Mouse (Mus musculus) common myeloid progenitor, adult 5-6 weeks (primary cell): ENCODE measurements around the gene Nrap. TPM values are rescaled to one million over a fixed set of nuclear protein-coding genes. Genes with fewer than 3 reads are reported as not detected.

ENCODE experiments used
- ATAC-seq: replicated peaks from 2 replicates; pipeline ENCODE4 v1.8.0; 2016; ENCODE audit warnings: low read depth, mild to moderate bottlenecking, moderate TSS enrichment, inconsistent platforms; ENCODE audit not compliant: poor library complexity, severe bottlenecking
- total RNA-seq: library from RNA; stranded (forward); fragments of 200-1000, 187-1606 nt; gene quantifications from 2 replicates; pipeline ENCODE4 v1.2.3, GENCODE M21; 2017

The Nrap gene
- total RNA-seq, 1 experiment from 2014 or later = 0.91 TPM

DNA sequence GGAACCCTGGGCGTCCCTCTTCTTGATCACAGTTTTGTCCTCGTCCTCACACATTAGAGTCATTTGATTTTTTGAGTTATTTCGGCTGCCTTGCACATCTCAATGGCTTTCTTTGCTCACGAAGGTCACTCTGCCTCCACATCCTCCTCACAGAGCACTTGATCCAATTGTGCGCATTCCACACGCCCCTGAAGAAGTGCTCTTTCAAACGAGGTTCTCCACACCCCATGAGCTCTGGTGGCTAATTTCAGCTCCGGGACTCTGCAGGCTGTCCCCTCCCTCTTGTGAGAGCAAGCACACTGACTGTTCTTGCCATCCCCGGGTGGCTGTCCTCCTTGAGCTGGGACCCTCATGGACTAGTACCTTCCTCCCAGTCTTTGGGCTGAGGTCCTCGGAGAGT, 64.2 kb downstream of the Nrap start:
- ATAC-seq = no peak

DNA sequence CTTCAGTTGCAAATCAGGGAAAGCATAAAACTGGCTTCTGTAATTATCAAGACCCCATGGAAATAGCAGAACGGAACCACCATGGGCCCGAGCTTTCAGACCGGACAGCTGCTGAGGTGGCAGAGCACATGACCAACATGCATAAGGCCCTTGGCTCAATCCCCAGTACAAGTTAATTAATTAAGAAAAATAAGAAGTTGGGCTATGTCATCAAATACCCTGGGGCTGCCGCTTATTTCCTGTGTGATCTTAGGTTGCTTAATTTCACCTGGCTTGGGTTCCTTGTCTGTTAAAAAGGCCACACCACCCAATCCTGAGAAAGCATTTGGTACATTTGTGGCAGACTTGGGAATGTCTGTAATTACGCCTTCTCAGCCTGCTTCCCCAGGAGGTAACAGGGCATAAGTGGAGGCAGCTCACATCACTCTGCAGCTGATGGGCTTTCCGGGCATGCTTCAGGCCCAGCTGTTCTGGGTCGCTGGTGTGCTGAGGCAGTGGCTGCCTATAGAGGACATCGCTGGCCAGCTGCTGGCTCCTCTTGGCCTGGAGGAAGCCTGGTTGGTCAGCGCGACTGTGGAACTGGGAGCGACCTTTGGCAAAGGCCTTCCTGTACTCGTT, 68.4 kb downstream of the Nrap start:
- ATAC-seq = no peak

DNA sequence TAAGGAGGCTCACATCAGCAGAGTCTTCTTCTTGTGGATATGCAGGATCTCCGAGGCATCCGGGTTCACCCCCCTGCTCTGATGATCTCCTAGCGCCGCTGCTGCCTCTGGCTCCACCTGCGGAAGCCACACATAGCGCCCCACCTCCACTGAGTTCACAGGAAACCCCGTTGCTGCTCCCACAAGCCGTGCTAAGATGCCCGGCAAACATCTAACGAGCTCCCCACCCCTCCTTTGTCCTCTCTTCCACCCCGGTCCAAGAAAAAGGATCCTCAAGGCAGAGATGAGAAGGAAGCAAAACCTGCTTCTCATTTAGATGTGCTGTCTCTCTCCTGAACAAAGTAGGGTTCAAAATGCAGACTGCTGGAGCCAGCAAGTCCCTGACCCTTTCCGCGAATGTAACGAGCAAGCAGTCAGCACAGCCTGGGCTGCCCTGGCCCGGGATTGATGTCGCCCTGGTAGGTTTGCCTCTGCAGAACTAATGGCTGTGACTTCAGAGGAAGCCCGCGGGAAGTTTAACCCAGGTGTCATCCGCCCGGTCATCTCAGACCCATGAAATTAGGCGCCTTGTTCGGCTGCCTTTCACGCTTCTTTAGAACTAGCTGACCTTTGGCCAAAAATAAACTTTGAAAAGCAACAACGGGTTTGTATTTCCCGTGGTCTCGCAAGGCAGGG, 69.5 kb downstream of the Nrap start:
- 0 out of 2 replicates have a peak, but pooled peaks have one; percentile 43 for ATAC-seq

DNA sequence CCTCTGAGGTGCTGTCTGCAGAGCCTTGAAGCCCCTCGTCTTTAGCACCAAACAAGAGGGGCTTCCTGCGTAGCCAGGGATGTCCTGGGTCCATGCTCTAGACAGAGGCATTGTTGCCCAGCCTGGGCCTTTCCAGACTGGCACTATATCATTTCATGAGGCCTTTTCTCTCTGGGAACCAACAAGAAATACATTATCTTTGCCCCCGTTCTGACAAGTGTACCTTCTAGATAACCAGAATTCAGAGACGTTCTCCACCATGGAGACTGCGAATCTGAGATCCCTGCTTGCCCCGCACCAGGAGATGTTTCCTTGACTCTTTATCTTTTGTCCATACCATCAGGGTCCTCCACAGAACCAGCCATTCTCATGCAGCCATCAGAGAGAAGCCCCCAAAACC, 70.2 kb downstream of the Nrap start:
- 0 out of 2 replicates have a peak, but pooled peaks have one; percentile 4 for ATAC-seq

DNA sequence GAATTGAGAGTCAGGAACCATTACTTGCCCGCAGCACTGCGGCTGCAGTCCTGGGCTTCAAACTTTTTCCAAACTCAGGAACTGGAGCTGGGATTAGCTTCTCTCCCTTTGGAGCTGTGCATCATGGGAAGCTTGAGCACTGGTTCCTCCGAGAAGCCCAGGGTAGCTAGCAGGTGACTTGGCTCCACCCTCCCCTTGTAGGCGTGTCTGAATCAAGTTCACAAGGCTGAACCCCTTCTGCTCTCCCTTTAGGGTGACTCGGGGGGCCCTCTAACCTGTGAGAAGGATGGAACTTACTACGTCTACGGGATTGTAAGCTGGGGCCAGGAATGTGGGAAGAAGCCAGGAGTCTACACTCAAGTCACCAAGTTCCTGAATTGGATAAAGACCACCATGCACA, 70.6 kb downstream of the Nrap start:
- no peak for ATAC-seq

DNA sequence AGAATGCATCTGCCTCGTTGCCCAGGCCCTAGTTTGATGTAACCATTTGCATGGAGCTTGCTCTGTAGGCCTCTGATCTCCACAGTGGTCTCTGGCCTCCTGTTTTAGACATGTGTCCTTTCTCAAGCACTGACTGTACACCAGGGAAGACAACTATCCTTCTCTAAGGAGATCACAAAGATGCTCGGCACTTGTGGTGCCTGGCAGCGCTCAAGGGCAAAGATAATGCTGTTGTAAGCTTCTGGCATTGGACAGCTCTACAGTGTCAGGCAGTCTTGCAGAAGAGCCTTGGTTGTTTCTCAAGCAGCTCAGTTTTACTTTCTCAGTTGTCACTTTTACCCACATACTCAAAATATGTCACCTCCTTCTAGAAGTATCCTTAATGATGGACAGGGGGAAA, 73.3 kb downstream of the Nrap start:
- ATAC-seq = no peak

DNA sequence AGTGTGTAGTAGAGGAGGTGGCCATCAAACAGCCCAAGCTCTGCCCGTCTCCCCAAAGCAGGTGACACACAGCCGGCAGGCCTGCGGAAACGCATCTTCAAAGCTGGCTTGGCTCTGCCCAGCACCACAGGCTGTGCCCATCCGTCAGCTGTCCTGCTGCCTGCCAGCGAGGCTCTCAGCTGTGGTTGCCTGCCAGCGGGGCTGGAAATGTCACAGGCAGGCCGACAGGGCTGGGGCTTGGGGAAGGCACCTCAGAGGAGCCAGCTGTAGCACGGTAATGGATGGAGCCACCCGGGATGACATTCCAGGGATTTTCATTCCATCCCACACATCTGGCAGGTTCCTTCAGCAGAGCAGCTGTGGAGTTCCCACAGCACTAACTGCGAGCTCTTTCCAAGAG, 89.0 kb downstream of the Nrap start:
- ATAC-seq = no peak

DNA sequence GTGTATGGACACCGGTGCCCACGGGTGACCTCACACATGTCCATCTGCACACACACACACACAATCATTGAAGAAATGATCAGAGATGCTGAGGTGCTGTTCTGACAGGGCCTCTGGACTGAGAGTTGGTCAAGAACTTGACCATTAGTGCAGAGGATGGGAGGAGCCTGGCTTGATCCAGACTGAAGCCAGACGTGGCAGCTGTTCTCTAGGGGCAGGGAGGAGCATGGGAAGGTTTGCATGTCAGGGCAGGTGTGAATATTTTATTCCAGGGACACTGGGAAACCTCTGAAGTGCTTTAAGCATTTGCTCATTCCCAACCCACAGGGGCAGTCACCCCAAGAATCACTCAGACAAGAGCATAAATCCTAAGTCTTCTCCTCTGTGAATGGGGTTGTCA, 92.6 kb downstream of the Nrap start:
- no peak for ATAC-seq

DNA sequence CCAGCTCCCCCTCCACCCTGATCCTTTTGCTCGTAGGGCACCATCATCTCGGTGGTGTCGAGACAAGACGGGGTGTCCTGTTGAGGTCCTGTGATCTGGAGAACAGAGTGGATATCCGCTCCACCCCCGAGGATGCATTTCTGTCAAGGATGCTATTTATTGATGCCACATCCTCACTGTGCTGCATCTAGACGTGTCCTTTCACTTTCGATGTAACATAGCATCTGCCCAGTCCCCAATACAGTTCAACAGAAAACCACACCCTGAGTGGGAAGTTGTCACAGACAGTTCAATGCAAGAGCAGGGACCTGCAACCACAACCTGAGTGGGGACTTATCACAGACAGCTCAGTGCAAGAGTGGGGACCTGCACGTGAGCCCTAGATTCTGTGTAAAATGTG, 93.2 kb downstream of the Nrap start:
- ATAC-seq = no peak

DNA sequence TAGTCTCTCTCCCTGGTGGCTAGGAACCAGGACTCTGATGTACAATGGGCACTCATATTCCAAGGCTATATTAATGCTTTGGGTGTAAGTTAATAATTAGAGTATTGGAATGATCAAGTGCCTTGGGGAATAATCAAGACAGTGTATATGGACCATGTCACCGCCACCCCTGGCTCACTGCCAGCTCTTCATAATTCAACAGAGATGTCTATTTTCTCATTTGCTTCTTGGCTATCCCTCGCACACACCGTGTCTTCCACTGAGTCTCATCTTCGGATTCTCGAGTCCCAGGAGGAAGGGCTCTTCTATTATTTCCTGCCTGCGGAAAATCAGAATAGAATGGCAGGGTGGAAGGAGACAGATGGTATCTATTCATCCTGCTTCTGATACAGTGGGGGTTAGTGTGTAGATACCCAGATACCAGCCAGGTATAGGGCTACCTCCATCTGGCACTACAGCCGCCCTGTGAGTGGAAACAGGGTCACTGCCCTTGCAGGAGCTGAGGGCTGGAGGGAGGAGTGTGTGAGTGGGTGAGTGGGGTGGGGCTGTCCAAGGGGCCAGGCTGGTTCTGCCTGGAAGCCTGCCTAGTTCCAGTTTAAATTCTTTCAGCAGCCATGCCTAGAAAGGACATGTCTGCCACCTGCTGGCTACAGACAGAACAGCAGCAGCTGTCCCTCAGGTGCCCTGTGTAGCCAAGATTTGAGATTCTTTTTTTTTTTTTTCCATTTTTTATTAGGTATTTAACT, 95.0 kb downstream of the Nrap start:
- peak; percentile 73 for ATAC-seq

DNA sequence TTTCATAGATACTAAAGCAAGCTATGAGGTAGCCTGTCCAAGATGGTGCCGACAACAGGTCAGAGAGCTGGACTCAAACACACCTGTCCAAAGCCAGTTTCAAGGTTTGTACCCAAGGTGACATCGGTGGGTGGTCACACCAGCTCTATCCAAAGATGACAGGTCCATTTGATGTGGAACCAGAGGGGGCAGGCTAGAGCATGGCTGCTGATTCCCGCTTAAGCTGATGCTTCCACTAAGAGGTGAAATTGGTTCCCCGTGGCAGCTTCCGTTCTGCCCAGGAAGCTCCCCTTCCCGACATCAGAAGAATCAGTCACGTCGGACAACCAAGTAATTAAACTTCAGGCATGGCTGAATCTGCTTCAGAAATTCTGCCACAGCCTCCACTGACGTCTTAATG, 97.5 kb downstream of the Nrap start:
- 0 out of 2 replicates have a peak, but pooled peaks have one; percentile 29 for ATAC-seq

DNA sequence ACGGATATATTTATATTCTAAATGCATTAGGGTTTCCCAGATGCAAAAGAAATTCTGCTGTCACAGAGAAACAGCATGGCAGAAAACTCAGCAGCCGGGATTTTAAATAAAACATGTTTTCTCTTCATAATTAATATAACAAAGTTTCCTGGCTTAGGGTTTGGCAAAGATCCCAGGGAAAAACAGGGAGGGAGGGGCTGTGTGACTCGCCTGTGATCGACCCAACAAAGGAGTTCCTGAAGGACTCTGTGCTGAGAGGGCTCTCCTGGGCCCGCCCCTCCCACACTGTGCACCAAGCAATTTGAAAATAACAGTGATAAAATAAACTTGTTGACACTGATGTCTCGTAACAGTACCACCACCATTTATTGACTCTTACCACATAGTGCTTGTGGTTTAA, 97.9 kb downstream of the Nrap start:
- ATAC-seq = no peak

DNA sequence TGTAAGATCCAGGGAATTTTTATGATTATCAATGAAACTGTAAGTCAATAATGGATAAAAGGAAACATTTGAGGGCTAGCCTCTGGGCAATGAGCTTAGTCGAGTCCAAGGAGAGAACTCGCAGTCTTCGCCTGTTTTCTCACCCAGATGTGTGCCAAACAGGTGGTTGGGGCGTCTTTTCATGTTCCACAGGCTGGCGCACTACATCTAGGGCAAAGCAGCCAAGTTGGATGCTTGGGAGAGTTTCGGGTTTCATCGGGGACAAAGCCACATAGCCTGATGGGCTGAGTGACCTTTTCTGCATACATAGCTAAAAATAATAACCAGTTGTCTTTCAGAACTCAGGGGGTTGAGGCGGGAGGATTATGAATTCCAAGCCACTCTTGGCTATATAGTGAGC, 100.2 kb downstream of the Nrap start:
- ATAC-seq = no peak

DNA sequence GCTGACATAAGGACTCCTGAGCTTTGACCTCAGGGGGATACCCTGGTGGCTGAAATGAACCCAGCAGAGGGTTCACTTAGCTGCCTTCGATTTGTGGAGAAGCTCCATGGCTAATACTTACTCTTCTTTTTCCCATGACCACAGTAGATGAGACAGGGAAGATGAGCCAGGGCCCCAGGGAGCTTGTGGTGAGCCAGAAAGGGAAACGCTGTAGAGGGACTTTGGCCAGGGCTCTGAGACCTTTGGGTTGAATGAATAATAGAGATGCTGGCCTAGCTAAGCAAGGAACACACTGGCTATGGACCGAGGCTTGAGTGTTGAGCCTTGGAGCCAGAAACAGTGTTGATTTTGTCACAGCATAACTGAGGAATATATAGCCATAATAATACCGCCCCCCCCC, 101.4 kb downstream of the Nrap start:
- ATAC-seq = no peak

DNA sequence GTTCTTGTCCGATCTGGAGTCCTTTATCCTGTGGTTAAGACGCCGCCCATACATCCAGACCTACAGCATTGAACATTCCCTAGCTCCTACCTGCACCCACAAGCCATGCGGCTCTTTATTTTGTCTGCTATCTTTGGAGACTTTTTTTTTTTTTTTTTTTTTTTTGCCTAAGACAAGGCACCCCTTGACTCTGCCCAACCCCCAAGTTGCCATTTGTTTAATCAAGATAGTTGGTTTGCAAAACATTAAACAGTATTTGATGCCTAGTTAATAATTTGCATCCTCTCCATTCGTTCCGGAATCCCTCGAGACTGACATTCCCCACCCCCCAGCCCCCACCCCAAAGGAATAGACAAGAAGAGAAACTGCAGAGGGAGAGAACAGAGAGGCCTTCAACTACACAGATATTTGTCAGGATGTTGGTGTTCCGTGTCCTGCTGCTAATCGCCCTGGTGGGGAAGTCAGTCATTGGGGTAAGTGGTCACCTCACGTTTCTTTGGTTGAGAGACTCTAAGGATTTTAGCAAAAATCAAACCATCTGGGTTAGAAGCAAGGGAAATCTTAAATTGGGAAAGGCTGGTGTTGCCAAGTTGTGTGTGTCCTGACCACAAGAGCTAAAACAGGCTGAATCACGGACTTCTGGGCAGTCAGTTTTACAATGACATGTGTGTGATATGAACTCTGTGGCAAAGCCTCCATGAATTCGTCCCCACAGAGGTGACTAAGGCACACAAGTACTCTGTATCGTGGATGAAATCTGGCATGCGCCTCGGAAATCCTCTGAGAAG, 102.1 kb downstream of the Nrap start:
- no peak for ATAC-seq

DNA sequence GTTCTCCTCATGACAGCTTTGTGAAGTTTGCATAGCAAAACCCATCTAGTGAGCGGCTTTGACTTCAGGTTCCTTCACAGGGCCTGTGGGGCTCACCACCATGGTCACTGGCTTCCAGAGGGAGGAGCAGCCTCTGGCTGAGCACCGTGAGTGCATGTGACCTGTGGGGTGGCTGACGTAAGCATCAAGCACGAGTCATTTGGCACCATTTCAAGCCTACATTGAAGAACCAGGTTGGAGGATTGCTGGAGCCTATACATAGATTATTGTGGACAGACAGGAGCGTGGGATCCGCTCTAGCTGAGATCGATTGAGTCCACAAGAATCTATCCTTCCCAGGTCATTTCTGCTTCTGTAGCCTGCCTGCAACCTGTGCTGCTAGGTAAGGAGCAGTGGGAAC, 103.0 kb downstream of the Nrap start, which contains the start of gene Habp2:
TSS of gene Habp2 (plus strand) at position 272 of the 400 bp plus-strand sequence.
- no peak for ATAC-seq

DNA sequence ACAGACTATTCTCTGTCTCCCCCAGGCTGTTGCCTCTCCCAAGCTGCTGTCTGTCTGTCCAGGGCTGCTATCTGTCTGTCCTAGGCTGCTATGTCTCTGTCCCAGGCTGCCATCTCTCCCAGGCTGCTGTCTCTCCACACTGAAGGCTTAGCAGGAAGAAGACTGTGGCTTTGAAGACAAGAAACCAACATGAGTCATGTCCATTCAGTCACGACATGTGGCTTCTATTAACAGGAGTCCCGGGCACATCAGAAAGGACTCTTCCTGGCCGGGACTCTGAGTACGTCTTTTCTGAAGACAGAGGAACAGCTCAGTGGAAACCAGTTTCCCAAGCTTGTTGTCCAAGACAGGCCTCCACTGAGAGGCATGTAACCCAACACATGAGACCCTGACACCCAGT, 104.6 kb downstream of the Nrap start:
- ATAC-seq = no peak

DNA sequence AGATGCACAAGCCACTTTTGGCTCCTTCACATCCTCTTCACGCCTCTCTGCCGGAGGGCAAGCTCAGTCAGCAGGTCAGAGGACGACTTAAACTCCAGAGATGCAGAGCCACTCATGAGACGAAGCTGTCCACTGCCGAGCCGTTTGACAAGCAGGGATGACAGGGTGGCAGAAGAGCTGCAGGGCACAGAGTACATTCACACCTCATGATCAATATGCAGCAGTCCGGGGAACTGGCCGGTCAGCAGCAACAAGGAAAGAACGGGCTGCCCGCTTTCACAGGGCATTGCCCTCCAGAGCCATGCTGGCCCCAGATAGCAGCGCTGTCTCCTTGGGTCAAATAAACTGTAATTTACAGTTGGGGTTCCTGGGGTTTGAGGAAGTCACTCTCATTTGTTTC, 111.5 kb downstream of the Nrap start:
- no peak for ATAC-seq

DNA sequence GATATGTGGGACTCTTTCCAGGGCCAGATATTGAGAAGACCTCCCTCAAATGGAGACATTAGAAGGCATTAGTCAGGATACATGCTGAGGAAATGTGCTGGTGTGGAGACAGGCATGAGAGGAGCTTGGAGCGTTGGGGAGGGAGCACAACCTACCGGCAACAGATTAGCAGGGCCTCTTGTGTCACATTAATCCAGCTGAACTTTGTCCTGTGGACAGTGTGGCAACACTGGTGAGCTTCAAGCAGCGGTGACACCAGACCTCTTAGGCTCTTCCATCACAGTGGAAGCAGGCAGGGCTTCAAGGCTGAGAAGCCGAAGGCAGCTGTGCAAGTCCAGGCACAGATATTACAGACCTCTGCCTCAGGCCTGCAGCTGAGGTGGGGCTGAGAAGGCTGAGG, 111.9 kb downstream of the Nrap start:
- no peak for ATAC-seq

DNA sequence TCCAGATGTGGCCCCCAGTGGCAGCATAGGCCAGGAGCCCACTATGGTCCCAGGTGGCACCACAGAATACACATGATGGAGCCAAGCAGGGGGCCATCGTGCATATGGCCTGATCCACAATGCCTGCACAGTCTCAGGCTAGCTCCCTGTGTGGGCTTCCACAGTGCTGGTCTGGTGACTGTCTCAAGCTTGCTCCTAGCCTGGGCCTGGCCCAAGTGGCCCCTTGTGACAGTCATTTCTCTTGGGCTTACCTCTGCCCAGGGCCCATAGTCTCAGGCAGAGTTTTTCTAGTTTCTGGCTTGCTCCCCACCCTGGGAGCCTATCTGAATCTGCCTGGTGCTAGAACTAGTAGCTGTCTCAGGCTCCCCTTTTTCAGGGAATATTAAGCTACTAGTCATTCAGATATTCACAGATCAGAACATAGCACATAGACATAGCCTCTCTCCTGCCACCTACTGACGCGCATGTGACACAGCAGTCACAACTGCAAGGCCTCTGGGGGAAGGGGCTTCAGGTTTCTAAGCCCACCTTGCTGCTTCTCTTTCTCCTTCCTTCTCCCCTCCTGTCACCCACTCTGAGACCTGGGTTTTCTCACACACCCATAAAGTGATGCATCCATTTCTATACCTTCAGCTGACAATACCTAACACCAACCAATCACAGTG, 112.6 kb downstream of the Nrap start:
- peak; percentile 50; the same call in 1 of the 2 replicates for ATAC-seq
